Mouse (Mus musculus) ES-Bruce4 (cell line): ENCODE data around the gene Coro1c.

Source experiments
- CTCF ChIP-seq: IDR thresholded peaks from one replicate; pipeline ENCODE4 v1.8.1; 2011; ENCODE audit warnings: low read depth, low read length
- EP300 ChIP-seq: IDR thresholded peaks from 2 replicates; pipeline ENCODE4 v1.6.1; 2011; ENCODE audit warnings: low read depth, low read length; ENCODE audit not compliant: insufficient read depth
- POLR2A ChIP-seq: IDR thresholded peaks from one replicate; pipeline ENCODE4 v1.8.1; 2011; ENCODE audit warnings: low read length; ENCODE audit not compliant: insufficient read depth

DNA sequence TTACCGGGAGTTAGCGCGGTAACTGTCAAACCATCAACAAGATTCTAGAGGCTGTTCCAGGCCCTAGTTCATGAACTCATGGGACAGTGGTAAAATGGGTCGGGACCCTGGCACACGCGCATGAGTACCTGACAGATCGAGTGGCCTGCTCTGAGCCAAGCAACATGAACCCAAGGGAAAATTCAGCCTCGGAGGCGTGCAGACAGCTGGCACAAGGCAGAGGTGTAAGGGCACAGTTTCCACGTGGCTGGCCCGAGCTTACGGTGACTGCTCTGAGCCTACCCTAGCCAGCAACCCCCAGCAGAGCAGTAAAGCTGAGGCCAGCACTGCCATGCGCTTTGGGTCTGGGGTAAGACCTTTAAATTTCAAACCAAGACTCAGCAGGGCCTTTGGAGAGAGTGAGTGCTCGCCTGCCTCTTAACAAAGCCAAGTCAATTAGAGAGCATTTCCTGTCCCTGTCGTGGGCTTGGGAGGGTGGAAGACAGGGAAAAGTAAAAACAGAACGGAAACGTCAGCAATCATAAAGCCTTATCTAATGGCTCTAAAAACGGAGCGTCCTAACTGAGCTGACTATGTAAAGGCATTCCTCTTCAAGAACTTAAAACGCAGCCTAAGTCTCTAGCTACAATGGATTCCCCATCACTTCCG lies 38.0 kb downstream of the Coro1c start:
- TF ChIP-seq CTCF (no peak), POLR2A (no peak), EP300 (no peak)
